Mouse (Mus musculus): ENCODE measurements at regions not wholly inside any gene's neighbourhood (a gene's known extent, or its start where the extent isn't known, plus 50 kb on each side); places are given as distances from the start of the nearest gene placed in this dataset.

DNA sequence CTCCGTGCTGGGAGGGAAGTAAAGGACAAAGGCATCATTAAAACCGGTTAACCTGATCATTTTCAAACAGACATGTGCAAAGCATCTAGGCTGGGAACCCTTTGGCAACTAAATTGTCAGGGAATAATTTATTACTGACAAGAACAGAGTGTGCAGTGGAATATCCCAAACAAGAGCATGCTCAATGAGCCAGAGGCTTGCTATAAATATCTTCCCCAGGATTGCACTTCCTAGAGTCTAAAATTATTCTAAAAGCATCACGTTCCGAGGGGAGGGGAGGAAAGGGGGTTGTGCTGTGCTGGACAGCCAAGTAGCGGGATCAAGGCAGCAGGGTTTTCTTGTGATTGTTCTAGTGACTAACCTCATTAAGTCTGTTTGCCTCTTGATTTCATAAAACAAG lies 356.0 kb upstream of the Cited2 start:
- Histone ChIP-seq H3K27me3 (ENCODE audit: insufficient read depth, low read length) (no peaks in the 10 kb centered on the region), H3K36me3 (ENCODE audit: insufficient read depth, low read length) (no peaks in the 10 kb centered on the region), H3K27ac (ENCODE audit: low read depth, low read length) (no peak overlapping the region), H3K9ac (replicated peaks; ENCODE audit: low read length, poor library complexity, severe bottlenecking) (no peak overlapping the region), H3K9me3 (ENCODE audit: low read length) (no peaks in the 10 kb centered on the region), H3K4me1 (ENCODE audit: insufficient read depth, low read length) (no peaks in the 10 kb centered on the region), H3K4me3 (ENCODE audit: low read depth, low read length) (no peak overlapping the region), H3K4me2 (ENCODE audit: low read depth, low read length, poor library complexity, severe bottlenecking) (no peak overlapping the region)
- WGBS: 15% methylated on average over 5 of the region's 5 CpGs
- DNase-seq (ENCODE audit: low spot score) (peak; percentile 28), ATAC-seq (ENCODE audit: low FRiP score) (no peak)
- TF ChIP-seq CTCF (IDR thresholded peaks at IDR 0.05): no peak

DNA sequence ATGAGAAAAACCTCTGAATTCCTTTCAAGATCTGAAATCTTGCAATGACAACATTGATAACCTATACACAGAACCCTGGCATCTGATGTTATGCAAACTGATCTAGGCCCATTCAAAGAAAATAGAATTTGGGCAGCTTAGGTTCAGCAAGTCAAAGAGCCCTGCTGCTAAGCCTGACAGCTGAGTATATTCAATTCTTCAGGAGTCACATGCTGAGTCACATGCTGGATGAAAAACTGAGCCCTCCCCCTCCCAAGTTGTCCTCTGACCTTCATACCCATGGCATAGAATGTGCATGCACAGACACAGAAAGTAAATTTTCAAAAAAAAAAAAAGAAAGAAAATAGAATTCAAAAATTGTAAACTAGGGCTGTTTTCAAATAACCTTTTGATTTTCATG lies 355.6 kb upstream of the Cited2 start:
- Histone ChIP-seq H3K4me1 (ENCODE audit: insufficient read depth, low read length) (no peaks in the 10 kb centered on the region), H3K36me3 (ENCODE audit: insufficient read depth, low read length) (no peaks in the 10 kb centered on the region), H3K9me3 (ENCODE audit: low read length) (no peaks in the 10 kb centered on the region), H3K9ac (replicated peaks; ENCODE audit: low read length, poor library complexity, severe bottlenecking) (no peak overlapping the region), H3K27me3 (ENCODE audit: insufficient read depth, low read length) (no peaks in the 10 kb centered on the region), H3K27ac (ENCODE audit: low read depth, low read length) (no peak overlapping the region), H3K4me3 (ENCODE audit: low read depth, low read length) (no peak overlapping the region), H3K4me2 (ENCODE audit: low read depth, low read length, poor library complexity, severe bottlenecking) (no peak overlapping the region)
- TF ChIP-seq CTCF (IDR thresholded peaks at IDR 0.05): no peak
- DNase-seq (ENCODE audit: low spot score): no peak
- ATAC-seq (ENCODE audit: low FRiP score): 0 out of 2 replicates have a peak, but pooled peaks have one; percentile 16

DNA sequence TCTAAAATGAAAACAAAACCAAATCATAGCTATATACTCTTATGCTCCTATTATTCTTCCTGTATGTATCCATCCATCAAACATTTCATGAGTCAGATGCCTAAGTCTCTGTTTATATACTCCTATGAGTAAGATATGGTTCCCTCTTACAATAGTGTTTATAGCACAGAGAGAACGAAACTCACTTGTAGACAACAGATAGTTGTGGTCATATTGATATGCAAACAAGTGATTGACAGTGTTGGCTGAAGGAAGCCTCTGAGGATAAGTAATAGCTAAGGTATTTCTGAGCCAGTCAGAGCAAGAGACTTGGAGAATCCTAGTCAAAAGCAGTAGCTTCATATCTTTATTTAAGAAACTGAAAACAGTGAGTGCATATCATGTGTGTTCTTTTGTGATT lies 354.4 kb upstream of the Cited2 start:
- Histone ChIP-seq H3K9me3 (ENCODE audit: low read length) (no peaks in the 10 kb centered on the region), H3K9ac (replicated peaks; ENCODE audit: low read length, poor library complexity, severe bottlenecking) (no peak overlapping the region), H3K36me3 (ENCODE audit: insufficient read depth, low read length) (no peaks in the 10 kb centered on the region), H3K4me3 (ENCODE audit: low read depth, low read length) (no peak overlapping the region), H3K27ac (ENCODE audit: low read depth, low read length) (no peak overlapping the region), H3K4me2 (ENCODE audit: low read depth, low read length, poor library complexity, severe bottlenecking) (no peak overlapping the region), H3K27me3 (ENCODE audit: insufficient read depth, low read length) (no peaks in the 10 kb centered on the region), H3K4me1 (ENCODE audit: insufficient read depth, low read length) (no peaks in the 10 kb centered on the region)
- no peak for ATAC-seq (ENCODE audit: low FRiP score)
- no peak for DNase-seq (ENCODE audit: low spot score)
- no peak for TF ChIP-seq CTCF (IDR thresholded peaks at IDR 0.05)
- WGBS: 91% methylated on average over 1 of the region's 1 CpGs

DNA sequence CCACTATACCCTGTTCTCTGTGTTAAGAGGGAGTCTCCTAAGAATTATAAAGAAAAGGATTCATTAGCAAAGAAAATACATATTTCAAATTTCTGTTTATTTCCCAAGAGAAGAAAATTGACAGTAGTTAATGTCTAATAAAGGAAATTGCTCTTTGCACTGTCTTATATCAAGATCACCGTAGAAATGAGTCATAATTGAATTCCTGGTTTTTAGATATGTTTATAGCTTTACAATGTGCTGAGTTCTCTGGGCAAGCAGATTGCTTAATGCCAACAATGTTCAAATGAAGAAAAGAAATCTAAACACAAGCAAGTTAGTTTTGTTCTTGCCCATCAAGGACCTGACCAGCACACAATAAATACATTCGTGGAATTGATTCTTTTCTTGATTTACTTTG lies 350.1 kb upstream of the Cited2 start:
- H3K4me1 ChIP-seq (ENCODE audit: insufficient read depth, low read length): no peaks in the 10 kb centered on the region
- no peak overlapping the region for H3K4me2 ChIP-seq (ENCODE audit: low read depth, low read length, poor library complexity, severe bottlenecking)
- no peaks in the 10 kb centered on the region for H3K27me3 ChIP-seq (ENCODE audit: insufficient read depth, low read length)
- 85% methylated on average over 2 of the region's 2 CpGs for WGBS
- DNase-seq (ENCODE audit: low spot score) (no peak), ATAC-seq (ENCODE audit: low FRiP score) (no peak)
- H3K27ac ChIP-seq (ENCODE audit: low read depth, low read length): no peak overlapping the region
- H3K36me3 ChIP-seq (ENCODE audit: insufficient read depth, low read length): no peaks in the 10 kb centered on the region
- TF ChIP-seq CTCF (IDR thresholded peaks at IDR 0.05): no peak
- no peak overlapping the region for H3K9ac ChIP-seq (replicated peaks; ENCODE audit: low read length, poor library complexity, severe bottlenecking)
- no peaks in the 10 kb centered on the region for H3K9me3 ChIP-seq (ENCODE audit: low read length)
- no peak overlapping the region for H3K4me3 ChIP-seq (ENCODE audit: low read depth, low read length)

DNA sequence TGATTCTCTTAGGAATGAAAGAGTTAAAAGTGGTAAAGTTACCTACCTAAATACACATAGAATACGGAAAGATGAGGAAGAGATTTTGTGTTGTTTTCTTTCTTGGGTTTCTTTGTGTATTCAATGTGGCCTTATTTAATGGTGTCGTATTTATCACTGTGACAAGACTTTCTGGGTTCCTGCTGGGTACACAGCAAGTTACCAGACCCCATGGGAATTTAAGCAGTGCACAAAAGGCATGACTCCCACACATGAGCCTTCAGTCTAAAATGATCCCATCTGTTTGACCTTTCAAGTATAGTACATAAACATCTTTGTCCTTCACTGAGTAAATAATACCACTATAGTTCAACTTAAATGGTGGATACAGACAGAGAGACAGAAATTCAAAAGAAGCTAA lies 349.0 kb upstream of the Cited2 start:
- H3K9ac ChIP-seq (replicated peaks; ENCODE audit: low read length, poor library complexity, severe bottlenecking): no peak overlapping the region
- DNase-seq (ENCODE audit: low spot score) (no peak), ATAC-seq (ENCODE audit: low FRiP score) (no peak)
- 50% methylated on average over 2 of the region's 2 CpGs for WGBS
- no peaks in the 10 kb centered on the region for H3K36me3 ChIP-seq (ENCODE audit: insufficient read depth, low read length)
- H3K4me2 ChIP-seq (ENCODE audit: low read depth, low read length, poor library complexity, severe bottlenecking): no peak overlapping the region
- no peaks in the 10 kb centered on the region for H3K27me3 ChIP-seq (ENCODE audit: insufficient read depth, low read length)
- TF ChIP-seq CTCF (IDR thresholded peaks at IDR 0.05): no peak
- no peaks in the 10 kb centered on the region for H3K4me1 ChIP-seq (ENCODE audit: insufficient read depth, low read length)
- H3K4me3 ChIP-seq (ENCODE audit: low read depth, low read length): no peak overlapping the region
- H3K9me3 ChIP-seq (ENCODE audit: low read length): no peaks in the 10 kb centered on the region
- H3K27ac ChIP-seq (ENCODE audit: low read depth, low read length): no peak overlapping the region

DNA sequence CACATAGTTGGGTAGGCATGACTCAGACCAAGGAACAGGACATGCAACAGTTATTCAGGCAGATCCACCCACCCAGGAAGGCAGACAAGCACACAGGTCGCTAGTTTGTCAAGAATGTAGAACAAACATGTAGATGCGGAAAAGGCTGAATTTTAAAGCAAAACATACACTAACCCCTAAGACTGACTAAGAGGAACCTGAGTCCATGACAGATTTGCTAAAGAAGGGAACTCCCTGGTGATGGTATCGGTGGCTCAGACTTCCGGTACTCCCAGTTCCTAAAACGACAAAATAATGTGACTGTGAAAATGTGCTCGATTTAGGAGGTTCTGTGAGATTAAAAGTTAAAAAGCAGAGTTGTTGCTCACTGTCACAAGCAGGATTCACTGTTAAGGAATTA lies 340.0 kb upstream of the Cited2 start:
- no peak overlapping the region for H3K27ac ChIP-seq (ENCODE audit: low read depth, low read length)
- no peak for ATAC-seq (ENCODE audit: low FRiP score)
- H3K9me3 ChIP-seq (ENCODE audit: low read length): no peaks in the 10 kb centered on the region
- H3K4me2 ChIP-seq (ENCODE audit: low read depth, low read length, poor library complexity, severe bottlenecking): no peak overlapping the region
- H3K36me3 ChIP-seq (ENCODE audit: insufficient read depth, low read length): no peaks in the 10 kb centered on the region
- no peak for DNase-seq (ENCODE audit: low spot score)
- H3K4me3 ChIP-seq (ENCODE audit: low read depth, low read length): no peak overlapping the region
- WGBS: 95% methylated on average over 6 of the region's 6 CpGs
- TF ChIP-seq CTCF (IDR thresholded peaks at IDR 0.05): no peak
- H3K4me1 ChIP-seq (ENCODE audit: insufficient read depth, low read length): no peaks in the 10 kb centered on the region
- H3K27me3 ChIP-seq (ENCODE audit: insufficient read depth, low read length): no peaks in the 10 kb centered on the region
- H3K9ac ChIP-seq (replicated peaks; ENCODE audit: low read length, poor library complexity, severe bottlenecking): no peak overlapping the region

DNA sequence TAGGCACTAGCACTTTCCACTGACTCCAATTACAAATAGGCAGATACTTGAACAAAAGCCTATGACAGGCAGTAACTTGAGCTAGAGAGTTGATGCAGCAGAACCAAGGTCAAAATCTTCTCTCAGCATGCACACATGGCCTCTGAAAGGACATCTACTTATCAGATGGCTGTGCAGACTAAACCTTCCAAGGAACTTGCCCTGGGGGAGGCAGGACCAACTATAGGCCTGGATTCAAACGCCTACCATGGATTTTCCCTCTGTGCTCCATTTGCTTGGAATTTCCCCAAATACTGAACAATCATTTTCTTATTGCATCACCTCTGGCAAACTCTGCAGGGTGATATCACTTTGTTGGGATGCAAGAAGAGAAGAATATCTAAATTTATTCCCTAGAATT lies 337.8 kb upstream of the Cited2 start:
- Histone ChIP-seq H3K9me3 (ENCODE audit: low read length) (no peaks in the 10 kb centered on the region), H3K4me1 (ENCODE audit: insufficient read depth, low read length) (no peaks in the 10 kb centered on the region), H3K4me2 (ENCODE audit: low read depth, low read length, poor library complexity, severe bottlenecking) (no peak overlapping the region), H3K27me3 (ENCODE audit: insufficient read depth, low read length) (no peaks in the 10 kb centered on the region), H3K27ac (ENCODE audit: low read depth, low read length) (no peak overlapping the region), H3K36me3 (ENCODE audit: insufficient read depth, low read length) (no peaks in the 10 kb centered on the region), H3K9ac (replicated peaks; ENCODE audit: low read length, poor library complexity, severe bottlenecking) (no peak overlapping the region), H3K4me3 (ENCODE audit: low read depth, low read length) (no peak overlapping the region)
- 64% methylated on average over 1 of the region's 1 CpGs for WGBS
- ATAC-seq (ENCODE audit: low FRiP score) (no peak), DNase-seq (ENCODE audit: low spot score) (peak; percentile 16)
- no peak for TF ChIP-seq CTCF (IDR thresholded peaks at IDR 0.05)

All from midbrain, postnatal 0 days (tissue).